Mouse (Mus musculus): ENCODE results near the gene Akr1c13.

- TF ChIP-seq POLR2A (IDR thresholded peaks at IDR 0.05; ENCODE audit: control insufficient read depth, extremely low read depth, insufficient read depth, low read length, poor library complexity) (no peak), CTCF (IDR thresholded peaks at IDR 0.05; ENCODE audit: borderline replicate concordance, control insufficient read depth, extremely low read depth, insufficient read depth, low read length, poor library complexity) (no peak)
These were observed 22.9 kb upstream of the Akr1c13 start for GRCm38 (mm10) chr13:4168006-4168405.

Measured in thymus, adult 2 months (tissue).